Mouse (Mus musculus) stomach, embryonic 15.5 days (tissue): ENCODE results near the gene Zfand3. TPM values are rescaled to one million over a fixed set of nuclear protein-coding genes. Genes with fewer than 3 reads are reported as not detected.

Source experiments
- ATAC-seq: fragments of 200-750 bp; cut with Nextera tagmentation; 2 replicates; pipeline ENCODE4 v1.8.0; 2017; ENCODE audit warnings: low read depth, moderate number of reproducible peaks, moderate TSS enrichment; ENCODE audit not compliant: insufficient read depth, low FRiP score
- H3K27ac ChIP-seq: fragments of 300-500 bp; sonication (generic); 2 replicates; pipeline ENCODE4 v1.5.1; 2015; ENCODE audit warnings: mild to moderate bottlenecking, inconsistent platforms
- H3K27me3 ChIP-seq: fragments of 300-500 bp; sonication (generic); replicated peaks from 2 replicates; pipeline ENCODE4 v1.6.1; 2015; ENCODE audit warnings: inconsistent platforms
- H3K36me3 ChIP-seq: fragments of 300-500 bp; sonication (generic); 2 replicates; pipeline ENCODE4 v1.6.1; 2015; ENCODE audit warnings: inconsistent platforms
- H3K4me1 ChIP-seq: fragments of 300-500 bp; sonication (generic); 2 replicates; pipeline ENCODE4 v1.6.1; 2015; ENCODE audit warnings: inconsistent platforms
- H3K4me2 ChIP-seq: fragments of 300-500 bp; sonication (generic); 2 replicates; pipeline ENCODE4 v1.6.1; 2015; ENCODE audit warnings: mild to moderate bottlenecking, inconsistent platforms
- H3K4me3 ChIP-seq: fragments of 300-500 bp; sonication (generic); replicated peaks from 2 replicates; pipeline ENCODE4 v1.5.1; 2015; ENCODE audit warnings: inconsistent platforms
- H3K9ac ChIP-seq: fragments of 300-500 bp; sonication (generic); 2 replicates; pipeline ENCODE4 v1.6.1; 2015; ENCODE audit warnings: inconsistent platforms
- H3K9me3 ChIP-seq: fragments of 300-500 bp; sonication (generic); 2 replicates; pipeline ENCODE4 v1.6.1; 2016; ENCODE audit warnings: inconsistent platforms
- WGBS: fragments of 180-500 bp; shearing (Covaris S2); methylation state at CpG from one replicate; pipeline ENCODE4 v1.1.7; 2015; 5-methylcytosine and 5-hydroxymethylcytosine counted together
- polyA plus RNA-seq: library from polyadenylated mRNA; unstranded; fragments of >200 nt; fragmentation: Nextera tagmentation; extraction: Ambion mirVana; gene quantifications from 2 replicates; pipeline ENCODE4 v1.2.1, GENCODE M21; 2015

Gene Zfand3
- polyA plus RNA-seq, 1 experiment from 2014 or later, result 49.4 TPM

GRCm38 (mm10) chr17:30114761-30115160 is 110.2 kb downstream of the Zfand3 start:
- Histone ChIP-seq H3K9me3 (no peaks in the 10 kb centered on the region), H3K4me3 (no peak overlapping the region), H3K9ac (no peak overlapping the region), H3K4me1 (peaks cover 7% of the 10 kb centered on the region), H3K27ac (no peak overlapping the region), H3K27me3 (no peaks in the 10 kb centered on the region), H3K4me2 (no peak overlapping the region), H3K36me3 (no peaks in the 10 kb centered on the region)
- ATAC-seq, result no peak
- WGBS, result 83% methylated on average over 3 of the region's 3 CpGs

DNA sequence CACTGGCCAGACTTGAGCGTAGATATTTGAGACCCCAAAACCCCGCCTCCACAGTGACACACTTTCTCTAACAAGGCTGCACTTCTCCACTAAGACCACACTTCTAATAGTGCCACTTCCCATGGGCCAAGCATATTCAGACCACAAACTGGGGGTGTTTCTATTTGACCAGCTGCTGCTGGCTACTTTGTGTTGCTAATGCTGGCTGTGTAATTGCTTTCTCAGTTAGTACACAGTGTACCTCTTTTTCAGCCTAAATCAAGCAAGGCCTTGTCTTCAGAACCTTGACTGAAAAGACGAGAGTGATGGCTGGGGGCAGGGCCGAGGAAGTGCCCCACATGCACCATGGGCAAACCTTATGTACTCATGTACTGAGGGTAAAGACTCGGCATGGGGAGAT is 111.7 kb downstream of the Zfand3 start:
- no peak for ATAC-seq
- no peak overlapping the region for H3K9ac ChIP-seq
- H3K27ac ChIP-seq, result no peak overlapping the region
- WGBS, result 78% methylated on average over 5 of the region's 5 CpGs
- no peak overlapping the region for H3K4me3 ChIP-seq
- no peaks in the 10 kb centered on the region for H3K36me3 ChIP-seq
- H3K9me3 ChIP-seq, result no peaks in the 10 kb centered on the region
- H3K4me1 ChIP-seq, result no peaks in the 10 kb centered on the region; the same call in 1 of the 2 replicates
- no peak overlapping the region for H3K4me2 ChIP-seq
- H3K27me3 ChIP-seq, result no peaks in the 10 kb centered on the region

GRCm38 (mm10) chr17:30118036-30118435 is 113.5 kb downstream of the Zfand3 start:
- ATAC-seq, result no peak
- H3K9ac ChIP-seq, result no peak overlapping the region
- 38% methylated on average over 5 of the region's 5 CpGs for WGBS
- H3K36me3 ChIP-seq, result no peaks in the 10 kb centered on the region
- no peak overlapping the region for H3K27ac ChIP-seq
- no peaks in the 10 kb centered on the region for H3K9me3 ChIP-seq
- H3K4me3 ChIP-seq, result no peak overlapping the region
- H3K4me2 ChIP-seq, result no peak overlapping the region
- no peaks in the 10 kb centered on the region for H3K27me3 ChIP-seq
- no peaks in the 10 kb centered on the region; the same call in 1 of the 2 replicates for H3K4me1 ChIP-seq

- WGBS, result 85% methylated on average over 3 of the region's 3 CpGs
- Histone ChIP-seq H3K9me3 (no peaks in the 10 kb centered on the region), H3K36me3 (no peaks in the 10 kb centered on the region), H3K4me2 (no peak overlapping the region), H3K27ac (no peak overlapping the region), H3K4me3 (no peak overlapping the region), H3K9ac (no peak overlapping the region), H3K4me1 (no peaks in the 10 kb centered on the region), H3K27me3 (no peaks in the 10 kb centered on the region)
- ATAC-seq, result no peak
These were observed 117.7 kb downstream of the Zfand3 start for GRCm38 (mm10) chr17:30122278-30122677.

- no peak overlapping the region for H3K27ac ChIP-seq
- no peak for ATAC-seq
- H3K9me3 ChIP-seq, result no peaks in the 10 kb centered on the region
These were observed 123.9 kb downstream of the Zfand3 start for GRCm38 (mm10) chr17:30128456-30128855.

GRCm38 (mm10) chr17:30129220-30129619 is 124.7 kb downstream of the Zfand3 start:
- no peak for ATAC-seq
- Histone ChIP-seq H3K9ac (no peak overlapping the region), H3K4me1 (0 out of 2 replicates have a peak, but pooled peaks cover 5% of the 10 kb centered on the region), H3K27me3 (no peaks in the 10 kb centered on the region), H3K9me3 (no peaks in the 10 kb centered on the region), H3K27ac (no peak overlapping the region), H3K4me3 (no peak overlapping the region), H3K4me2 (no peak overlapping the region), H3K36me3 (no peaks in the 10 kb centered on the region)
- 77% methylated on average over 7 of the region's 7 CpGs for WGBS

More at GRCm38 (mm10) chr17:30128456-30128855, 123.9 kb downstream of the Zfand3 start:
- no peak overlapping the region for H3K4me2 ChIP-seq
- no peak overlapping the region for H3K9ac ChIP-seq
- no peak overlapping the region for H3K4me3 ChIP-seq
- H3K36me3 ChIP-seq, result no peaks in the 10 kb centered on the region
- H3K4me1 ChIP-seq, result 0 out of 2 replicates have a peak, but pooled peaks cover 5% of the 10 kb centered on the region
- H3K27me3 ChIP-seq, result no peaks in the 10 kb centered on the region
- 80% methylated on average over 6 of the region's 6 CpGs for WGBS

DNA sequence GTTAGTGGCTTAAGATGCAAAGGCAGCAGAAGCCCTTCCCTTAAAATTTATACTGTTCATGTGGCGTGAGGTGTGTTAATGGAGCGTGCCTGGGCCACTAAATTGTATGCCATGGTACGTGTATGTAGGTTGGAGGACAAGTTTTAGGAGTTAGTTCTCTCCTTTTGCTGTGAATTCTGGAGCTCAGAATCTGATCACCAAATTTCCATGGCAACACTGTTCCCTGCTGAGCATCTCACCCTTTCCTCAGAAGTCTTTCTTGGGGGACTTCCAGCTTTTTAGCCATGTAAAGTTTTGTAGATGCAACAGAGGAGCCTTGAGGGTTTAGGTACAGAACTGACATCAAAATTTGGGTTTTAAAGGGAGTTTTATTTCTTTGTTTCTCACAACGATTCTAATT is 125.8 kb downstream of the Zfand3 start:
- H3K4me3 ChIP-seq, result no peak overlapping the region
- H3K27ac ChIP-seq, result no peak overlapping the region
- 86% methylated on average over 4 of the region's 4 CpGs for WGBS
- H3K4me1 ChIP-seq, result 0 out of 2 replicates have a peak, but pooled peaks cover 5% of the 10 kb centered on the region
- 0 out of 2 replicates have a peak, but pooled peaks cover under 1% of the 10 kb centered on the region for H3K36me3 ChIP-seq
- H3K27me3 ChIP-seq, result no peaks in the 10 kb centered on the region
- no peaks in the 10 kb centered on the region for H3K9me3 ChIP-seq
- H3K4me2 ChIP-seq, result no peak overlapping the region
- ATAC-seq, result no peak
- no peak overlapping the region for H3K9ac ChIP-seq

- Histone ChIP-seq H3K36me3 (0 out of 2 replicates have a peak, but pooled peaks cover 4% of the 10 kb centered on the region), H3K4me2 (no peak overlapping the region), H3K27me3 (no peaks in the 10 kb centered on the region), H3K4me3 (no peak overlapping the region), H3K9ac (no peak overlapping the region), H3K9me3 (no peaks in the 10 kb centered on the region), H3K27ac (no peak overlapping the region), H3K4me1 (peaks cover 9% of the 10 kb centered on the region; the same call in 1 of the 2 replicates)
- no peak for ATAC-seq
- WGBS, result 60% methylated on average over 12 of the region's 12 CpGs
These were observed 129.1 kb downstream of the Zfand3 start for GRCm38 (mm10) chr17:30133641-30134040.

GRCm38 (mm10) chr17:30134955-30135735 is 130.6 kb downstream of the Zfand3 start:
- peak overlapping the region; percentile 11; the same call in 1 of the 2 replicates for H3K4me2 ChIP-seq

GRCm38 (mm10) chr17:30135890-30136289 is 131.4 kb downstream of the Zfand3 start:
- Histone ChIP-seq H3K27me3 (no peaks in the 10 kb centered on the region), H3K9me3 (no peaks in the 10 kb centered on the region), H3K4me2 (no peak overlapping the region), H3K36me3 (0 out of 2 replicates have a peak, but pooled peaks cover 4% of the 10 kb centered on the region), H3K27ac (no peak overlapping the region; the same call in 1 of the 2 replicates), H3K9ac (no peak overlapping the region), H3K4me1 (peaks cover 5% of the 10 kb centered on the region; the same call in 1 of the 2 replicates), H3K4me3 (no peak overlapping the region)
- ATAC-seq, result no peak
- 72% methylated on average over 6 of the region's 6 CpGs for WGBS

More at GRCm38 (mm10) chr17:30134955-30135735, 130.6 kb downstream of the Zfand3 start:
- H3K36me3 ChIP-seq, result 0 out of 2 replicates have a peak, but pooled peaks cover 4% of the 10 kb centered on the region
- H3K9me3 ChIP-seq, result no peaks in the 10 kb centered on the region
- H3K4me3 ChIP-seq, result no peak overlapping the region
- no peak overlapping the region for H3K9ac ChIP-seq
- peaks cover 9% of the 10 kb centered on the region; the same call in 1 of the 2 replicates for H3K4me1 ChIP-seq
- H3K27me3 ChIP-seq, result no peaks in the 10 kb centered on the region
- 55% methylated on average over 10 of the region's 10 CpGs for WGBS
- ATAC-seq, result peak; percentile 43; the same call in 1 of the 2 replicates
- peak overlapping the region; percentile 73 for H3K27ac ChIP-seq

DNA sequence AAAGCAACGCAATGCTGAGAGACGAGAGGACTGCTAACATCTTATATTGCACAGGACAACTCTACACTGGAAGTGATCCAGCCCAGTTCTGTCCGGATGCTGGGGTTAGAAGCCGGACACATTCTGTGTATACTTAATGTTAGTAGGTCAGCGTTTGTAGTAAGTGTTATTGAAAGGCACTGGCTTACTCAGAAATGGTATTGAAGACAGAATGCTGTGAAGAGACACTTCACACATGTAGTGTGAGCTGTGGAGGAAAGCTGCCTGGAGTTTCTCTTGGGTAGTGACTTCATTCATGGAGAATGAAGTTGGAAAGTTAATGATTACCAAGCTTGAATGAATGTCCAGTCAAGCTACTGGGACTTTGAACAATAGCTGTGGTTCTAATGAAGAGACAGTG is 132.2 kb downstream of the Zfand3 start:
- 62% methylated on average over 5 of the region's 5 CpGs for WGBS
- Histone ChIP-seq H3K4me1 (peaks cover 4% of the 10 kb centered on the region; the same call in 1 of the 2 replicates), H3K4me2 (no peak overlapping the region), H3K27me3 (no peaks in the 10 kb centered on the region), H3K9ac (no peak overlapping the region), H3K4me3 (no peak overlapping the region), H3K36me3 (0 out of 2 replicates have a peak, but pooled peaks cover 4% of the 10 kb centered on the region), H3K27ac (peak overlapping the region; percentile 51; the same call in 1 of the 2 replicates), H3K9me3 (no peaks in the 10 kb centered on the region)
- ATAC-seq, result no peak

- Histone ChIP-seq H3K27me3 (no peaks in the 10 kb centered on the region), H3K36me3 (0 out of 2 replicates have a peak, but pooled peaks cover 4% of the 10 kb centered on the region), H3K4me3 (no peak overlapping the region), H3K4me2 (no peak overlapping the region), H3K27ac (peak overlapping the region; percentile 51; the same call in 1 of the 2 replicates), H3K9ac (no peak overlapping the region), H3K9me3 (no peaks in the 10 kb centered on the region), H3K4me1 (peaks cover 4% of the 10 kb centered on the region; the same call in 1 of the 2 replicates)
- 76% methylated on average over 4 of the region's 4 CpGs for WGBS
- ATAC-seq, result no peak
These were observed 132.6 kb downstream of the Zfand3 start for GRCm38 (mm10) chr17:30137115-30137514.
